Mouse (Mus musculus) hindbrain, embryonic 11.5 days (tissue): ENCODE measurements around the gene Gm32742. TPM values are rescaled to one million over a fixed set of nuclear protein-coding genes. Genes with fewer than 3 reads are reported as not detected.

ENCODE experiments used
- ATAC-seq: fragments of 200-750 bp; cut with Nextera tagmentation; 2 replicates; pipeline ENCODE4 v1.8.0; 2017; ENCODE audit warnings: mild to moderate bottlenecking, moderate TSS enrichment, moderate library complexity; ENCODE audit not compliant: low FRiP score
- DNase-seq: peaks from one replicate; pipeline ENCODE4 v3.0.0-alpha.2; 2015; ENCODE audit warnings: low spot score
- H3K27ac ChIP-seq: fragments of 300-500 bp; sonication (generic); 2 replicates; pipeline ENCODE4 v1.5.1; 2014; ENCODE audit warnings: mild to moderate bottlenecking, low read depth, low read length
- H3K27me3 ChIP-seq: fragments of 300-500 bp; sonication (generic); 2 replicates; pipeline ENCODE4 v1.6.1; 2014; ENCODE audit warnings: mild to moderate bottlenecking, low read length, moderate library complexity, mixed read lengths; ENCODE audit not compliant: control insufficient read depth, insufficient read depth
- H3K36me3 ChIP-seq: fragments of 300-500 bp; sonication (generic); 2 replicates; pipeline ENCODE4 v1.6.1; 2014; ENCODE audit warnings: mild to moderate bottlenecking, low read length, moderate library complexity, mixed read lengths; ENCODE audit not compliant: control insufficient read depth, insufficient read depth
- H3K4me1 ChIP-seq: fragments of 300-500 bp; sonication (generic); replicated peaks from 2 replicates; pipeline ENCODE4 v1.6.1; 2014; ENCODE audit warnings: low read length, mixed read lengths; ENCODE audit not compliant: control insufficient read depth, insufficient read depth
- H3K4me2 ChIP-seq: fragments of 300-500 bp; sonication (generic); replicated peaks from 2 replicates; pipeline ENCODE4 v1.6.1; 2014; ENCODE audit warnings: mild to moderate bottlenecking, low read depth, low read length
- H3K4me3 ChIP-seq: fragments of 300-500 bp; sonication (generic); 2 replicates; pipeline ENCODE4 v1.5.1; 2014; ENCODE audit warnings: low read depth, low read length
- H3K9ac ChIP-seq: fragments of 300-500 bp; sonication (generic); 2 replicates; pipeline ENCODE4 v1.6.1; 2014; ENCODE audit warnings: low read depth, low read length
- H3K9me3 ChIP-seq: fragments of 300-500 bp; sonication (generic); 2 replicates; pipeline ENCODE4 v1.6.1; 2016; ENCODE audit warnings: low read length; ENCODE audit not compliant: control insufficient read depth
- WGBS: fragments of 180-500 bp; shearing (Covaris S2); extraction: QIAGEN DNeasy Blood & Tissue Kit; methylation state at CpG from one replicate; pipeline ENCODE4 v1.1.7; 2014; 5-methylcytosine and 5-hydroxymethylcytosine counted together
- polyA plus RNA-seq: library from polyadenylated mRNA; unstranded; fragments of >200 nt; fragmentation: Nextera tagmentation; extraction: Ambion mirVana; gene quantifications from 2 replicates; pipeline ENCODE4 v1.2.1, GENCODE M21; 2014

Gm32742 gene
- polyA plus RNA-seq, 1 experiment from 2014 or later: not detected

DNA sequence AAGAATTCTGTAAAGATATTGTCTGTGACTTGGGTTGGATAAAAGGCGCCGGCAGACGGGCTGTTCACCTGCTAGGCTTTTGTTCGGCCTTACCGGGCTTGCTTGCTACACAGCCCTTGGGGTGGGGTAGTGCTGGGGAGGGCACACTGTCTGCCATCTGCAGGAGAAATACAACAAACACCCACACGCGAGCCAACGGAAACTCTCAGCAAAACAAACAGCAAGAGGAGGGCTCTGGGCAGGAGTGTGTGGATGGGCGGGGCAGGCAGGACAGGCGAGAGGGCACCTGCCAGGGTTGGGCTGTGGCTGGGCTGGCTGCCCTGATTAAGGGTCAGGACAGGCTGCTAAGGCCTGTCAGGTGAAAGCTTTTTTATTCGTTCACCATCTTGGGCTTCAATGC, 2.6 kb upstream of the Gm32742 start:
- Histone ChIP-seq H3K36me3 (no peaks in the 10 kb centered on the region), H3K9me3 (no peaks in the 10 kb centered on the region), H3K4me1 (no peaks in the 10 kb centered on the region), H3K4me3 (no peak overlapping the region), H3K4me2 (no peak overlapping the region), H3K27me3 (no peaks in the 10 kb centered on the region), H3K27ac (no peak overlapping the region), H3K9ac (no peak overlapping the region)
- WGBS: 64% methylated on average over 11 of the region's 11 CpGs
- DNase-seq (no peak), ATAC-seq (no peak)

DNA sequence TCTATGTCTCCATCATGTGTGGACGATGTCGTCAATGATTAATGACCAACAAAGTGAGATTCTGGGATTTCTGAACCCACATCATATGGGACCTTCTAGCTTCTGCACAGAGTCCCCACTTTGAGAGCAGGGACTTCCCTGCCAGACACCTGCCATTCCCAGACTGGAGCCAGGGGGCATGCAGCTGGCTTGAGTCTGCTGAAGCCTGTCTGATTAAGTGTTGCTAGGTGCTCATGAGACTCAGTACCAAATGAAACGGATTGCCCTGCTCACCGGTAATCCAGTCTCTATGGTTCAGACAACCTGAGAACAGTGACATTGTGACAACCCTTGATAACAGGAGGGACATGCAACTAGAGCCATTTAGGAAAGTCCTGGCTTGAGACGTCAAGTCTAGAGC, 1.3 kb downstream of the Gm32742 start:
- no peak overlapping the region for H3K4me3 ChIP-seq
- no peaks in the 10 kb centered on the region for H3K27me3 ChIP-seq
- ATAC-seq (no peak), DNase-seq (no peak)
- WGBS: 86% methylated on average over 5 of the region's 5 CpGs
- no peaks in the 10 kb centered on the region for H3K36me3 ChIP-seq
- no peaks in the 10 kb centered on the region for H3K4me1 ChIP-seq
- no peak overlapping the region for H3K4me2 ChIP-seq
- H3K9me3 ChIP-seq: no peaks in the 10 kb centered on the region
- no peak overlapping the region for H3K9ac ChIP-seq
- no peak overlapping the region for H3K27ac ChIP-seq

DNA sequence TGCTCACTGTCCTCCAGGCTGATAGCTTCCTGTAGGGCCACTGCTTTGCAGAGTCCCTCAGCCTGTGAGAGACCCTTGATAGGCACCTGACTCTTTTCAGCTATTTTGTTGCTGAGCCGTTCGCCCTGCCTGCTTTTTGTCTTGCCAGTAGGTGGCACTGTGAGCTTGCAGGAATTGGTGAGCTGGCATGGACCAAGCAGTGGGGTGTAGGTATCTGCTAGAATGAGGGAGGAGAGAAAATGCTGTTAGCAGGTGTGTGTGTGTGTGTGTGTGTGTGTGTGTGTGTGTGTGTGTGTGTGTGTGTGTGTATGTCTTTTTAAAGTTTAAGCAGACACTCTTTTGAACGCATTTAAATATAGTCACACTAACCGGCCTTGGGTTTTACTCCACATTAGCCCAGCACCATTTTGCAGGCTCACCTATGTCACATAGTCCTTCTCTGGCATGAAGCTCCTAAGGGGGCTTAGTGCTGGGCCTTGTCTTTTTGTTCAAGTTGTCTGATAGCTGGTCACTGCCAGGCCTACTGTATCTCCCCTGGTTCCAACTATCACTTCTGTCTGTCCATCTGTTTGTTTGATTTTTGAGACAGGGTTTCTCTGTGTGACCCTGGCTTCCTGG, 3.4 kb downstream of the Gm32742 start:
- ATAC-seq: no peak
- DNase-seq: peak; percentile 85
- 39% methylated on average over 4 of the region's 4 CpGs for WGBS
- no peak overlapping the region for H3K9ac ChIP-seq
- H3K36me3 ChIP-seq: no peaks in the 10 kb centered on the region
- H3K9me3 ChIP-seq: no peaks in the 10 kb centered on the region
- H3K27ac ChIP-seq: no peak overlapping the region
- no peak overlapping the region for H3K4me2 ChIP-seq
- H3K4me1 ChIP-seq: no peaks in the 10 kb centered on the region
- no peaks in the 10 kb centered on the region for H3K27me3 ChIP-seq
- H3K4me3 ChIP-seq: no peak overlapping the region

DNA sequence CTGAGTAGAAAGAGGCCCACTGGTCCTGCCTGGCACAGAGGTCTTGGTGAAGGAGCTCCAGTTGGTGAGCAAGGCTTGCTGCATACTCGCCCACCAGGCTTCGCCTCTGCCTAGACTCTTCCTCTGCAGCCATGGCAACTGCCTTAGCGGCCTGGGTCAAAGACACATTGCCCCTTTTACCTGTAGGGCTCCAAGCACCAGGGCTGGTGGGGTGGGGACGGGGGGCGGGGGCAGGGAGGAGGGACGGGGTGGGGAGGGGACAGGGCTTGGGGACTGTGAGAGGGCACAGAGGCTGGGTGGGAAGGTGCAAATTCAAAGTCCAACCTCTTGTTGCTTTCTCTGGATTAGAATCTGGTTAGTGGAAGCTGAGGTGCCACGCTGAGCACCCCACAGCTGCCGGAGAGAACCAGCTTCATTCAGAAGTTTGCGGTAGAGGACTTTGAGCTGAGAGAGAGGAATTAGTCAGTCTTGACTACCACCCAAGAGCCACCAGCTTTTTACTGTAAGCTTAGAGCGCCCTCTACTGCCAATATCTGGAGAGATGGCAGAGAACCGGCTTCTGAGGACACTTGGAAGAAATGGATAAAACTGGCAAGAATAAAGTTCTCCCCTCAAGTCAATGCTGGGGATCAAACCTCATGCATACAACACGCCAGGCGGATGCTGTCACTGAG, 13.1 kb downstream of the Gm32742 start:
- Histone ChIP-seq H3K9me3 (no peaks in the 10 kb centered on the region), H3K27ac (no peak overlapping the region), H3K4me1 (no peaks in the 10 kb centered on the region), H3K27me3 (no peaks in the 10 kb centered on the region; the same call in 1 of the 2 replicates), H3K9ac (no peak overlapping the region), H3K36me3 (no peaks in the 10 kb centered on the region), H3K4me2 (no peak overlapping the region), H3K4me3 (no peak overlapping the region)
- ATAC-seq (no peak), DNase-seq (peak; percentile 85)
- WGBS: 19% methylated on average over 13 of the region's 13 CpGs

DNA sequence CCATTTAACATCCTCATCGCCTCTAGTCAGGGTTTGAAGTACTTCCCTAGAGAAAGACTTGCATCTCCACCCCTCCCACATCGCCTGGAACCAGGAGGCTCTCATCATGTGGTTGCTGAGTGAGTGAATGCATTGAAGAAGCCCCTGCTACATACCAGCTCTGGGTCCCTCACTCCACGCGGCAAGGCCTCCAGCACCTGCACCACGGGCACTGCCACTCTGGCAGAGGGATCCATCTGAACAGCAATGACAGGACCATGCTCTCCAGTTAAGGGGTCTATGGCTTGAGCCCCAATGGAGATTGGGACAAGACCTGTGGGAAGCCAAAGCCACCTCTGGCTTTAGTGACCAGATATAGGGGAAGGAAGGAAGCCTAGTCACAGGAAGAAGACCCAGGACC, 18.0 kb downstream of the Gm32742 start:
- Histone ChIP-seq H3K9ac (no peak overlapping the region), H3K36me3 (no peaks in the 10 kb centered on the region), H3K4me3 (no peak overlapping the region), H3K4me1 (no peaks in the 10 kb centered on the region), H3K27me3 (no peaks in the 10 kb centered on the region; the same call in 1 of the 2 replicates), H3K27ac (no peak overlapping the region), H3K9me3 (no peaks in the 10 kb centered on the region), H3K4me2 (no peak overlapping the region)
- 85% methylated on average over 5 of the region's 5 CpGs for WGBS
- DNase-seq (no peak), ATAC-seq (no peak)

DNA sequence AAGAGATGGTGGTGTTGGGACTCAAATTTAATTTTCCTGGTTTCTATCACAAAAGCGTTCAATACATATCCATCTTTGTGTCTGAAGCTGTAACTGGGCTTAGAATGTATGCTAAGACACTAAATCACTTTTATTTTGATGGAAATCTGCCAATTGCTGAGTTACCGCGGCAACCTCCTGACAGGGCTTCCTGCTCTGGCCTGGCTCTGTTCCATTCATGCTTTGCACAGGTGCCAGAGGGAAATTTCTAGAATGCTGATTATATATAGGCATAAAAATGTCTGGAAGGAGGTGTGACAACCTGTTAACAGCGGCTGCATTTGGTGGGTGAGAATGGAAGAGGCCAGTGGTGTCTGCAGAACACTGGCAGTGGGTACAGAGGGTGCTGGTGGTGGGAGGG, 18.8 kb downstream of the Gm32742 start:
- Histone ChIP-seq H3K4me3 (no peak overlapping the region), H3K9me3 (no peaks in the 10 kb centered on the region), H3K4me2 (no peak overlapping the region), H3K27me3 (no peaks in the 10 kb centered on the region; the same call in 1 of the 2 replicates), H3K4me1 (no peaks in the 10 kb centered on the region), H3K36me3 (no peaks in the 10 kb centered on the region), H3K27ac (no peak overlapping the region), H3K9ac (no peak overlapping the region)
- ATAC-seq (no peak), DNase-seq (no peak)
- WGBS: 93% methylated on average over 4 of the region's 4 CpGs

DNA sequence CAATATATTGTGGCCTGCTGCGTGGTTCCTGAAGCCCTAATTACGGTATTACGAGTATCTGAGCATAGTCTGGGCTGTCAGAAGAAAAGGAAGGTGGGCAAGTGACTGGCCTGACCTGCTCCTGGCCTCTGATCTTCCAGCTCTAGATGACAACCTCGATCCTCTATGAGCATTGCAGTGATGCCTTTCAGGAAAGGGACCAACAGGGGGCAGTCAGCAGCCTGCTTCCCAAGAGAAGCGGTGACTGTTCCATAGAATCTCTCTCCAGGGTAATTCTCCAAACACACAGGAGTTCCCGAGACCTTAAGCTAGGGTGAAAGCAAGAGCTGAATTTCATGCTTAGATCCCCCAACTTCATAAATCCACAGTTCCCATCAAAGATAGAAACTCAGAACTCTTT, 21.1 kb downstream of the Gm32742 start:
- Histone ChIP-seq H3K4me3 (no peak overlapping the region), H3K4me1 (no peaks in the 10 kb centered on the region), H3K9me3 (no peaks in the 10 kb centered on the region), H3K4me2 (no peak overlapping the region), H3K27me3 (no peaks in the 10 kb centered on the region), H3K36me3 (no peaks in the 10 kb centered on the region), H3K27ac (no peak overlapping the region), H3K9ac (no peak overlapping the region)
- no peak for DNase-seq
- WGBS: 72% methylated on average over 6 of the region's 6 CpGs
- no peak for ATAC-seq

DNA sequence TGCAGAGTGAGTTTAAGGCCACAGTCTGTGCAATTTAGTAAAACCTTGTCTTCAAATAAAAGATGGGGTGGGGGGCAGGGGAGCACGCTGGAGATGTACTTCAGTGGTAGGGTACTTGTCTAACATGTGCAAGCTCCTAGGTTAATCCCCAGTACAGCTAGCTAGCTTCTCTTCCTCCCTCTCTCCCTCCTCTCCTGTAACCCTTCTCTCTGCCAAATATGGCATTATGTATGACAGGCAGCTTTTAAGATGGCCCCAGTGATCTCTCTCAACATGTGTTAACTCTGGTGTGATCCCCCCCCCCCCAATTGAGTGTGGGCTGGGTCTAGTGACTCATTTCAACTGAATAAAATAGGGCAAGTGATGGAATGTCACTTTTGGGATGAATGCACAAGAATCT, 21.9 kb downstream of the Gm32742 start:
- Histone ChIP-seq H3K9me3 (no peaks in the 10 kb centered on the region), H3K27ac (no peak overlapping the region), H3K36me3 (no peaks in the 10 kb centered on the region), H3K4me2 (no peak overlapping the region), H3K4me3 (no peak overlapping the region), H3K27me3 (no peaks in the 10 kb centered on the region), H3K4me1 (no peaks in the 10 kb centered on the region), H3K9ac (no peak overlapping the region)
- DNase-seq: no peak
- no peak for ATAC-seq
- 79% methylated on average over 1 of the region's 1 CpGs for WGBS

DNA sequence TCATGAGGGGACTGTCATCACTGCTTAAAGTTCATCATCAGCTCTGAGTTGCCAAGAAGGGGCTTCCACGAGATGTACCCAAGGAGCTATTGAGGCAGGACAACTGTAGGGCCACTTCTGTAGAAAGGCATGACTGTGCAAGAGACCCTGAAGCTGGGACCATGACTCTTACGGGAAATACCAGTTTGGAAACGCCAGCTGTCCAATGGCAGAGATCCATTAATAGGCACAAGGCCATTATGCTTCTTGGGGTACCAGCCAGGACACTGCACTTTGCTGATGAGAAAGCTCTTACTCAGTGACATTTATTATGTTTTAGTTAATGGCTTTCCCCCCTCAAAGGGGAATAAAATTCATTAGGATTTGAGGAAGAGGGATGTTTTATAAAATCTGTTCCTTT, 24.6 kb downstream of the Gm32742 start:
- Histone ChIP-seq H3K4me2 (no peak overlapping the region), H3K4me1 (no peaks in the 10 kb centered on the region), H3K4me3 (no peak overlapping the region), H3K27ac (no peak overlapping the region), H3K9ac (no peak overlapping the region), H3K27me3 (no peaks in the 10 kb centered on the region), H3K36me3 (no peaks in the 10 kb centered on the region), H3K9me3 (no peaks in the 10 kb centered on the region)
- ATAC-seq: no peak
- no peak for DNase-seq
- 75% methylated on average over 3 of the region's 3 CpGs for WGBS
